Mouse (Mus musculus): ENCODE data around the gene Myh9.

GRCm38 (mm10) chr15:77885159-77885558 is 43.2 kb upstream of the Myh9 start:
- no peak for TF ChIP-seq CTCF (IDR thresholded peaks at IDR 0.05)
- no peak for TF ChIP-seq EP300 (IDR thresholded peaks at IDR 0.05; ENCODE audit: insufficient read depth, low read depth, low read length)
